Mouse (Mus musculus) mouse trophoblast stem cell (cell line): Measurements from ENCODE around the gene Srl.
"Not testable (repeated sequence)": the region's sequence is repeated elsewhere in the genome, so short reads cannot be mapped to it uniquely, and the experiment has no call there.

Source experiments
- in situ Hi-C, 2 experiments: fragments of 300-500 bp; cut with MseI, MboI; formaldehyde crosslinking; loops; 2 replicates in 1 of 2; 3 replicates in 1 of 2; pipeline ENCODE4 v1.15.1; 2025

The Srl gene

GRCm38 (mm10) chr16:4541501-4542198, at the start of gene Srl:
Srl (minus strand) TSS chr16:4541816.
- in situ Hi-C loops = loop anchor here (10.0 kb wide), 2 partner anchors 227 to 237 kb away; no protein-coding TSS in a partner anchor

GRCm38 (mm10) chr16:4590236-4590635, 48.6 kb upstream of the Srl start:
- in situ Hi-C loops = no loop called here

GRCm38 (mm10) chr16:4587516-4588210, 46.0 kb upstream of the Srl start:
- in situ Hi-C loops = no loop called here

GRCm38 (mm10) chr16:4586531-4587123, 45.0 kb upstream of the Srl start:
- in situ Hi-C loops = no loop called here

GRCm38 (mm10) chr16:4585642-4586530, 44.3 kb upstream of the Srl start:
- in situ Hi-C loops = no loop called here

- in situ Hi-C loops = no loop called here
Measured at GRCm38 (mm10) chr16:4584438-4584837, 42.8 kb upstream of the Srl start.

GRCm38 (mm10) chr16:4583807-4584206, 42.2 kb upstream of the Srl start:
- in situ Hi-C loops = no loop called here

- in situ Hi-C loops = not testable (repeated sequence)
Measured at GRCm38 (mm10) chr16:4581179-4581578, 39.6 kb upstream of the Srl start.

- in situ Hi-C loops = no loop called here
Measured at GRCm38 (mm10) chr16:4578630-4579029, 37.0 kb upstream of the Srl start.

- in situ Hi-C loops = no loop called here
Measured at GRCm38 (mm10) chr16:4576873-4577272, 35.3 kb upstream of the Srl start.

- in situ Hi-C loops = no loop called here
Measured at GRCm38 (mm10) chr16:4576038-4576437, 34.4 kb upstream of the Srl start.

- in situ Hi-C loops = no loop called here
Measured at GRCm38 (mm10) chr16:4570737-4571136, 29.1 kb upstream of the Srl start.

- in situ Hi-C loops = loop anchor here in 1 of 2 experiments (5.0 kb wide), 1 partner anchor 44 kb away; no protein-coding TSS in a partner anchor
Measured at GRCm38 (mm10) chr16:4567912-4568311, 26.3 kb upstream of the Srl start.

GRCm38 (mm10) chr16:4560145-4560952, 18.7 kb upstream of the Srl start:
- in situ Hi-C loops = loop anchor here in 1 of 2 experiments (5.0 kb wide), 1 partner anchor 47 kb away; no protein-coding TSS in a partner anchor

- in situ Hi-C loops = loop anchor here in 1 of 2 experiments (5.0 kb wide), 1 partner anchor 48 kb away; no protein-coding TSS in a partner anchor
Measured at GRCm38 (mm10) chr16:4559715-4560144, 18.1 kb upstream of the Srl start, which contains the start of gene Tfap4. Tfap4 (minus strand) TSS chr16:4559854.

- in situ Hi-C loops = no loop called here
Measured at GRCm38 (mm10) chr16:4558980-4559631, 17.5 kb upstream of the Srl start.

GRCm38 (mm10) chr16:4558384-4558979, 16.9 kb upstream of the Srl start:
- in situ Hi-C loops = no loop called here

- in situ Hi-C loops = no loop called here
Measured at GRCm38 (mm10) chr16:4557949-4558348, 16.3 kb upstream of the Srl start.

- in situ Hi-C loops = no loop called here
Measured at GRCm38 (mm10) chr16:4557085-4557484, 15.5 kb upstream of the Srl start.

- in situ Hi-C loops = no loop called here
Measured at GRCm38 (mm10) chr16:4555555-4555954, 13.9 kb upstream of the Srl start.
